Mouse (Mus musculus) yolk sac, embryonic 10.5 days (tissue): ENCODE data around the gene H2-Q1.
"Not testable (repeated sequence)": the region's sequence is repeated elsewhere in the genome, so short reads cannot be mapped to it uniquely, and the experiment has no call there.

Experiments
- DNase-seq: peaks from one replicate; pipeline ENCODE4 v3.0.0-alpha.2; 2017; ENCODE audit warnings: low spot score

The H2-Q1 gene

DNA sequence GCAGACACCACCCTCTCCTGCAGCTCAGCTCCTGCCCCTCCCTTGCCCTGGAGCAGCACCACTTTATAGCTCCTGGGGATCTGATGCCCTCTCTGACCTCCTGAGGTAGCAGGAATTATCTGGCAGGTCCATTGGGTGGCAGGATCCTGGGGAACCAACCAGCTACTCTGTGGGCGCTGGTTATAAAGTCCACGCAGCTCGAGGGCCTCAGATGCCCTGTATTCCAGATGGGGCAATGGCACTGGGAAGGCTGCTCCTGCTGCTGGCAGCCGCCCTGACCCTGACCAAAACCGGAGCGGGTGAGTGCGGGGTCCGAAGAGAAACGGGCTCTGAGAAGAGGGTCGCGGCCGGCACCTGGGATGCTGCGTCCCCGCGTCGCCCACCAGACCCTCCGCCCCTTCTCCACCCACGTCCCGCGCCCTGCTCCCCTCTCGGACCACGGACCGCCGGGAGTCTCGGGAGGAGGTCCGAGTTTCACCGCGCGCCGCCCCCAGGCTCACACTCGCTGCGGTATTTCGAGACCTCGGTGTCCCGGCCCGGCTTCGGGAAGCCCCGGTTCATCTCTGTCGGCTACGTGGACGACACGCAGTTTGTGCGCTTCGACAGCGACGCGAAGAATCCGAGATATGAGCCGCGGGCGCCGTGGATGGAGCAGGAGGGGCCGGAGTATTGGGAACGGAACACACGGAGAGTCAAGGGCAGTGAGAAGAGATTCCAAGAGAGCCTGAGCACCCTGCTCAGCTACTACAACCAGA, at the start of gene H2-Q1:
Gene H2-Q1, plus strand, starts transcription at position 79 of the 755 bp plus-strand sequence.
- DNase-seq = no peak

DNA sequence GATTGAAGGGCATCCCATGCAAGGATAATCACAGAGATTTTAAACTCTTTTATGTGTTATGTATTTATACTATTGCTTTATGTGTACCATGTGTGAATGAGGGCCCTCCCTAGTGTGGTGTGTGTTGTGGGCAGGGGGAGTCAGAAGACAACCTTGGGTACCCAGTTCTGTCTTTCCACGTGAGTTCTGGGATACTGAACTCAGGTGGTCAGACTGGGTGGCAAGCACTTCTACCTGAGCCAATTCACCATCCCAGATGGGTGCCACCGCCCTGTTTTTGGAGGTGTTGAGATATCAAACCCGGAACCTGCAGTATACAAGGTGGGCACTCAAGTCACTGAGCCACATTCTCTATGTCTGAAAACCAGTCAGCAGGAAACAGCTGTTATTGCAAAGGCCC, 48.0 kb upstream of the H2-Q1 start:
- DNase-seq = no peak

DNA sequence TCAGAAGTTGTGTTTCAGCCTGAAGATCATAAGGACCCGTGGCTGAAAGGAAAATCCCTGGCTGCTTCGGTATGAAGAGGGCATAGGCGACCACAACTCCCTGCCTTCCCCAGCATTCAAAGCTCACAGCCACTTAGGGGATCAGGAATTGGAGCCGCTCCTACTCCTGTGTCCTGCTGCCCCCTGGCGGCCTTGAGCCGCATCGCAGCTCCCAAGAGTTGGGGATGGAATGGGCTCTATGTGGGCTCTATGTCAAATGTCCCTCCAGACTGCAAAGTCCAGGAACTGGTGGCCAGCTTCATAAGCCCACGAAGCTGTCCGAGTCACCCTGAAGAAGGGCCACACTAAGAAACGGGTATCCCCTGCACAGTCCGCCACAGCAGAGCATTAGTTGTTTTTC, 45.4 kb upstream of the H2-Q1 start:
- DNase-seq = peak; percentile 48

DNA sequence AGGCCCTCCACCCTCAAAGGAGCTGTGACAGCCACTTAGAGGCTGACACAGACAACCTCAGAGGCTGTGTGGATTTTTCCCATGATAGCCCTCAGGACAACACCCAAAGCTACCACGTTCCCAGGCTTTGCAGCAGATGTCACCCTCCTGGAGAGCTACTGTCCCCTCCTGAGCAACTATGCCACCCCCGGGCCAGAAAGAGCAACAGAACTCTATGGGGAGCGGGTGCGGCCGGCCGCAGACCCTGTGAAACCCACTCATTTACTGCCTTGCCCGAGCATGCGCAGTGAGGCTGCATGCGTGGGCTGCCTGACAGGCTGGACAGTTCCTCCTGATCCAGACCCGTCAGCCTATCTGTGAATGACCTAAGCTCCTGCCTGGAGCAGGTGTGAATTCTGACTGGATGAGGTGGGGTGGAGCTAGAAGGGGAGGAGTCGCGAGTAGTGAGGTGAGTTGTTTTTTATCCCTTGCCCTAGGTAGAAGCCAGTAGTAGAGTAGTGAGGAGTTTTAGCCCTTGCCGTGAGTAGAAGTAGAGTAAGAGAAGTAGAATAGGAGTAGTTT, 43.8 kb upstream of the H2-Q1 start:
- DNase-seq = no peak

DNA sequence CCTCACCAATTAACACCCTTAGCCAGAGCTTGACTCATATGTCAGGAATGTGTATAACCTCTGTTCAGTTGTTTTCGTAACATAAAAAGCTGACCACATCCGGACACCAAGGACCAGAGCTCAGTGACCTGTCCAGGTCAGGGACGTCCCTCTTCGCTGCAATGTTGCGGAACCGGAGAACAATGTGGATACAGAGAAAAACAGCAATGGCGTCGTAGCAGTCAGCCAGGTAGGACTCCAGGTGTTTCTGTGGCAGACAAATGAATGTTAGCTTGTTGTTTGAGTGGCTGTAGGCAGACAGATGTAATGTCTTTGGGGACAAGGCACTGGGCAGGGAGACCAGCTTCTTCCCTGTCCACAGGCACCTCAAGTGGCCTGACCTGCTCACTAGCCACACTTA, 42.2 kb upstream of the H2-Q1 start:
- DNase-seq = no peak

DNA sequence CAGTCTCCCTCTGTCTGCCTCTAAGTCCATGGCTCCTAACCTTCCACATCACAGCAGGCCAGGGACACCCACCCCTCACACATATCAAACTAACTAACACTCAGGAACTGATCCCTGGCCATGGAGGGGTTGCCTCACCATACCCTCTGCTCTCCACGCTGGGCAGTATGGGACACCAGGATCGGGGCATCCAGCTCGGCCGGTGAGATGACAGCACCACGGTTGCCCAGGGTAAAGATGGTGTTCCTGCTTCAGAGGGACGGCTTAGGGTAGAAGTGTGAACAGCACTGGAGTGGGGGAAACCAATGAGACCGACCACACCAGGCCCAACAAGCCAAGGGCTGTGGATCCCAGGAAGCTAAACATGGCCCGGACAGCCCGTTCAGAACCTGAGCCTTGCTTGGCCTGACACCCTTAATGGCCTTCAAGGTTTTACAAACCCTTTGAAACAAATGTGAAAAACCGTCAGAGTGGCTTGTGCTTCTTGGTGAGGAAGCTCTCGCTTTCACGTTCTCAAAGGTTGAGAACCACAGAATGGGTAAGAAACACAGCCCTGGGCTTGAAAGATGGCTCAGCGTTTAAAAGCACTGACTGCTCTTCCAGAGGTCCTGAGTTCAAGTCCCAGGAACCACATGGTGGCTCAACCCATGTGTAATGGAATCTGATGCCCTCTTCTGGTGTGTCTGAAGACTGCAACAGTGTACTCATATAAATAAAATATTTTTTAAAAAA, 41.1 kb upstream of the H2-Q1 start:
- no peak for DNase-seq

DNA sequence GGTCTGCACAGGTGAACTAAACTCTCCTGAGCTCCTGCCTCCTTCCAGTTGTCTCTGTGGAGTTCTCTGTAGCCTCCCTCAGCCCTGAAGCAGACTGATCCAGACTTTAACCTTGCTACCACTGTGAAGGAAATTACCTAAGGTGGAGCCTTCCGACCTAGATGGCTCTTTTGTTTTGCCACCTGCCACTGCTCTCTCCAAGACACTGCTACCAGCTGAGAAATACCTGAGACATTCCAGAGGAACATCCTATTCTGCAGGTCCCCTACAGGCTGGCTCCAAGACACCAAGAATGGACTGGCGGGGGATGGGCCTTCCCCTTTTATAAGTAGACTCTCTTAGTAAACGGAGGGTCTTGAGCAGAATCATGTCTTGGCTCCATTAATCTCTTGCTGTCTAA, 39.9 kb upstream of the H2-Q1 start:
- no peak for DNase-seq

DNA sequence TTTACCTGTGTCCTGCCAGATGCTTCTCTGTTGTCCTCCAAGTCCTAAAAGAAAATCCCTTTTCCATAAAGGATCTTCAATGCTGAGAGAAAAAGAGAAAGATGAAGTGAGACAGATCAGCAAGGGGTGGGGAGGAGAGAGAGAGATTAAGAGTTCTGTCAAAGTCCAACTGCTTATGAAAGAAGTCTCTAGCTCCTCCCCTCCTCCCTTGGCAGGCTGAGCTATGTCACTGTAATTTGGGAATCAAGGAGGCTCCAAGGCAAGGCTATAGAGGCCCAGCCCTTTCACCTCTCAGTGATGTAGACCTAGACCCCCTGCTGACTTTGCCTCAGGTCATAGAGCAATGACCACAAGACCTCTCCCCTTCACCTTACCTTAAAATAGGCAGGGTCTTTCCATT, 34.8 kb upstream of the H2-Q1 start:
- DNase-seq = no peak

DNA sequence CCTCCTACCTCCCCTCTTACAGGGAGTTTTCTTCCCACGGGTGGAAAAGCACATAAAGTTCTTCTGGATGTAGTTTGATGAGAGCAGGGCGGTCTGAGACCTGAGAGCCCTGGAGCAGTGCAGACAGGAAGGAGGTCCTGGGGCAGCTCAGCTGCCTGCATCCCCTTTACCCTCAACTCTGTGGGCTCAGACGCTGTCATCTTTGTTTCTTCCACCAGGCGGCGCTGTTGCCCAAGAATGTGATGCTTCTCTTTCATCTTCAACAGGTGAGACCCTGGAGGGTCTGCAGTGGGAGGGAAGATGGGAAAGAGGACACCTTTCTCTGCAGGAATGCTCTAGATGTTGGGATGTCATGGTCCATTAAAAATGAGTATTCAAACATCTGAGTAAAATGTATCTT, 24.4 kb upstream of the H2-Q1 start:
- peak; percentile 16 for DNase-seq

DNA sequence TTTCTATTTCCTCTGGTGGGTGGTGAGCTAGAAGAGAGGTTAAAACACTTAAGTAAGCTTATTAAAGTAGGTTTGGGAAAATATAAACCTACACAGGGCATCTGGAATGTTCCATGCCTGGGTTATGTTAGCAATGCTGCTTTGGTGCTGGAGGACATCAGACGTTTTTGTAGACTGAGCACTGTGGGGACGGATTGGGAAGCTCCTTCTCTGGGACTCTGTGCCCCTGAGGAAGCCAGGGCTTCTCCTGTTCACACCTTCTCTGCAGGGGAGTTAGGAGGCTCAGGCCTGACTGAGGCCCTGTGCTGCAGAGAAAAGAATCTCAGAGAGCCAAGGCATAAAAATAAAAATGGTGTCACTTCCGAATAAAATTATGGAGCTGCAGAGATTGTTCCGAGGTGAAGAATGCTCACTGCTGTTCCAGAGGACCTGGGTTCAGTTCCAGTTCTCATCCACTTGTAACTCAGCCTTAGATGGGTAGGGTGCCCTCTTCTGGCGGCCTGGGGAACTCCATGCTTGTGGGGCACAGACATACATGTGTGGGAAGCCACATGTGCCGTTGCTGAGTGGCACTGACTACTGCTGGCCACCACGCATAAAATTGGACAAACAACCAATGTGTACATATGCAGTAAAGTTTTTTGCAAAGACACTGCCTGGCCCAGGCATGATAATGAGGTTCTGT, 19.8 kb upstream of the H2-Q1 start:
- DNase-seq = not testable (repeated sequence)

DNA sequence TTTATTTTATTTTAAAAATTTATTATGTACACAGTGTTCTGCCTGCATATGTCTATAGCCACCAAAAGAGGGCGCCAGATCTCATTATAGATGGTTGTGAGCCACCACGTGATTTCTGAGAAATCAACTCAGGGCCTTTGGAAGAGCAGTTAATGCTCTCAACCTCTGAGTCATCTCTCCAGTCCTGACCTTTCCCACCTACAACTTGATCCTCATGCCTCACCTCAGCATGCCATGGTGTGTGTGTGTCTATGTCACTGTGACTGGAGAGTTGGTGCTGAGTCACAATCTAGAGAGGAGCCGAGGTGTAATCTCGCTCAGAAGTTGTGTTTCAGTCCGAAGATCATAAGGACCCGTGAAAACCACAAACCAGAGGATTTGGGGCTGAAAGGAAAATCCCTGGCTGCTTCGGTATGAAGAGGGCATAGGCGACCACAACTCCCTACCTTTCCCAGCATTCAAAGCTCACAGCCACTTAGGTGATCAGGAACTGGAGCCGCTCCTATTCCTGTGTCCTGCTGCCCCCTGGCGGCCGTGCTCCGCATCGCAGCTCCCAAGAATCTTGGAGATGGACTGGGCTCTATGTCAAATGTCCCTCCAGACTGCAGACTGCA, 18.5 kb upstream of the H2-Q1 start:
- DNase-seq = peak; percentile 54

DNA sequence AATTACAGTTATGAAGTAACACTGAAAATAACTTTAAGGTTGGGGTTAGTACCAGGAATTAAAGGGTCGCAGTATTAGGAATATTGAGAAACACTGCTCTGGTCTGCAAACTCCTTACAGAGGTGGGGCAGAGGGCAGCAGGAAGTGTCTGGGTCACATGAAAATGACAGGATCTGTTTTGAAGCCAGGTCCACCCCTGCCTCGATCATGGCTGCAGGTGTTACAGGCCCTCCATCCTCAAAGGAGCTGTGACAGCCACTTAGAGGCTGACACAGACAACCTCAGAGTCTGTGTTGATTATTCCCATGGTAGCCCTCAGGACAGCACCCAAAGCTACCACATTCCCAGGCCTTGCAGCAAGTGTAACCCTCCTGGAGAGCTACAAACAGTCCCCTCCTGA, 16.9 kb upstream of the H2-Q1 start:
- no peak for DNase-seq

DNA sequence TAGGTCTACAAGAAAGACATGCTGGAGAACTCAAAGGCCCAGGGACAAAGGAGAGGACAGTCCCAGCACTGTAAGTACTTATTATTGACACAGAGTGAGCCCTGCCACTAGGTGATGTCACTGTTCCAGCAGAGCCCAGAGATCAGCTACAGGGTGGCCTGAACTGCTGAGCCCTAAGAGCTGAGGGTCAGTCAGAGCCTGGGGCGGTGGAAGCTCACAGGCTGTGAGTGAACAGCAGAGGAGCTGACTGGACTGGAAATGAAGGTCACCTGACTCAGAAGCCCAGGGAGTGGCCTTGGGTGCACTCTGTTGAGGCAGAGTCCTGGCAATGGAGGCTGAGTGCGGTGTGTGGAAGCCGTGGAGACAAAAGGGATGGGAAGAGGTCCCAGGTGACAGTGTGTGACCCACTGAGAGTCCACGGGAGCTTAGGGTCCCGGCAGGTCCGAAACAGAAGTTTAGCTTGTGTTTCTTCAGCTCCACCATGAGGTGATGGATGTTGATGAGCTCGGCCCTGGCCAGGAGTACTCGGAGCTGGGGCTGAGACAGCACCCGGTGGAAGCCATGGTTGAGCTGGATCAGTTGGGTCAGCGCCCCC, 16.4 kb upstream of the H2-Q1 start:
- peak; percentile 42 for DNase-seq

DNA sequence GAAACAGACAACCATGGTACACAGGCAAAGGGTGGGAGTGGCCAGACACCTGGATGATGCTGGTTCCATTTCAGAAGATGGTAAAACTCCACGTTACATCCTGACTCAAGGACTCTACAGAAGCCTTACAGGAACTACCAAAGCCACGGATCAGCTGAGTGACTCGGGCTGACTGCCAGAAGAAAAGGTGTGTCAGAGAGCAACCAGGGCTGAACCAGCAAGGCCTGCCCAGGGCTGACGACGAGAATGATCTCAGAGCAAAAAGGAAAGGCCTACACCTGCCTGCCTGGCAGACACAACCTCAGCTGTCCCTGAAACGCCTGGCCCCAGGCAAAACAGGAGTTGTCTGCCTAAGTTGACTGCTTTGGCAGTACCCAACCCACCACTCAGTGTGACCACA, 15.7 kb upstream of the H2-Q1 start:
- DNase-seq = no peak

DNA sequence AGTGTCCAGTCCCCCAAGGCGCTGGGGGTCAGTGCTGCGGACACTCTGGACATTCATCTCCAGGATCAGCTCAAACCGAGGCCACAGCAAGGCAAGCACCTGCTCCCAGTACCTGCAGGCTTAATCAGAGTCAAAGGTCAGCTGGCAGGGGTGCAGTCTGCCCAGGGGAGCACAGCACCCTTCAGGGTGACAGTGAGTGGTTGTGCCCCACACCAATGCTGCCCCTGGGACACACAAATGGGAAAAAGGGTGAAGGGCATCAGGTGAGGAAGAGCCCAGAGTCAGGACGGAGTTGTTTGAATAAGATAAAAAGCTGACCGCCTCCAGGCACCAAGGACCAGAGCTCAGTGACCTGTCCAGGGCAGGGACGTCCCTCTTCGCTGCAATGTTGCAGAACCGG, 15.3 kb upstream of the H2-Q1 start:
- DNase-seq = peak; percentile 28

DNA sequence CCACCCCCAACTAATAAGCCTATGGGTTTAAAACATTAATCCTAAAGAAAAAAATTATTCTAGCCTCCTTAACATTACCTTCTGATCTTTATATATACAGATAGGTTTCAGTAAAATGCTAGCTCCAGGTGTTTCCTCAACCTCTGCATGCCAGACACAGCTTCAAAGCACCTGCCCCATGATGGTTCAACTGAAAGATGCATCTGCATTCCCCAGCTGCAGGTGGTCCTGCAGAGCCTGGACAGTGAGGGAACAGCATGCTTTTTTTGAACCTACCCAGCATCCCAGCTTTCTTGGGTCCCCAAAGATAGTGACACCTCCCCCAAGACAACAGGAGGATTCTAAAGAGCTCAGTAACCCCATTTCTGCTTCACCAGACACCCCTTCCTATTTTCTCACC, 1.5 kb upstream of the H2-Q1 start:
- DNase-seq = no peak

DNA sequence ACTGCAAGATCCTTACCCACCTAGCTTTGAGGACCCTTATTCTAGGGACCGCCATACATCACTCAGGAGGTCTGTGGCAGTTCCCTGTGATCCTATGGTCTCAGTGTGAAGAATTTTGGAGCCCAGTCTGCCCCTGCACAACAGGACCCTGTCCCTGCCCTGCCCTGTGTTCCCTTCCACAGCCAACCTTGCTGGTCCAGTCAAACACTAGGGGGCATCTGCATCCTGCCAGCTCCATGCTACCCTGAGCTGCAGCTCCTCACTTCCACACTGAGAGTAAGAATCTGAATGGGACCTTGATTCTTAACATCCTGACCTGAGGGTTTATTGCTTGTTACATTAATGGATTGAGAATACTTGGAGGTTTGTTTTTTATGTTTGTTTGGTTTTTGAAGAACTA, 4.9 kb downstream of the H2-Q1 start:
- not testable (repeated sequence) for DNase-seq

DNA sequence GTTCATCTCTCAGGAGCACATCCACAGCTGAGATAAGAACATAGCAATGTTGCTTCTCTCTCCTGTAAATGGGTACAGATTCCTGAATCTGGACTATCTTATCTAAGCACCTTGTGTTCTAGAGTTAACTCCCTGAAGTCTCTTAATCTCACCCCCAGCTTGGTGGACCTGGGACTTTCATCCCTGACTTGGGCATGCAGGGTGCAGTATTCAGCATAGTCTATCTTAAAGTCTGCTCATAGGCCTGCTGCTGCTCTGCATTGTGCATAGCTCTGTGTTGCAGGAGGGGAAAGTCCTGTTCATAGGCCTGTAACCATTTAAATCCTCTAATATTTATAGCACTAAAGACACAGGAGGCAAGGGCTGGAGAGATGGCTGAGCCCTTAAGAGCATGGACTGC, 5.8 kb downstream of the H2-Q1 start:
- DNase-seq = not testable (repeated sequence)

DNA sequence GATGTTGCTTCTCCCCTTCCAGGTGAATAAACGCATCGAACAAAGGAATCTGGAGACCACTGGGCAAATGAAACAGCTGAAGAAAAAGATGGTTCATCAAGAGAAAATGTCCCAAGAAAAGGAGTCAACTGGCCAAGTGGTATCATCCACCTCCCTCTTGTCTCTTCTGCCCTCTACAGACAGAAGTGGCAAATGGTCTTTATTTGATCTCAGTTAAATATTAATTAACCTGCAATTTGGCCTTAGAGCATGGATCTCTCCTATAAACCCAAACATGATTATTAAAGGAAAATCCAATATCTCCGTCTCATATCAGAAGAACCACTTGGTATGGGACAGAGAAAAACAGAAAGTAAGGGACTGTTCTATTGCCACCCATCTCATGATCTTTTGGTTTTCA, 9.5 kb downstream of the H2-Q1 start:
- DNase-seq = not testable (repeated sequence)

DNA sequence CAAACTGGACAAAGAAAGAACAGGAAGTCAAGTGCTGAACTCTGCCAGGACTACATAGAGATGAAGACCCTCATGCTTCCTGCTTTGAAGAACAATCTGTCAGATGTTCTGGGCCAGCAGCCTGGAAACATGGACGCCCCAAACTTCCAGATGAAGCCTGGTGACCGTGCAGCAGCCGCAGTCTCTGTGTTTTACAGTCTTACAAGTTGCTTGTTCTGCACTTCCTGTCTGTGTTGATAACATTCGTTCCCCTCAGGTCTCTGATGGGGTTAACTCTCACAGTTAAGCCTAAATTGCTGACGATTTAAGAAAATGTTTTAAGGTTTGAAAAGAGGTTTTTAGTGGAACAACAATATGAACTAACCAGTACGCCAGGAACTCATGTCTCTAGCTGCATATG, 11.3 kb downstream of the H2-Q1 start:
- DNase-seq = not testable (repeated sequence)

DNA sequence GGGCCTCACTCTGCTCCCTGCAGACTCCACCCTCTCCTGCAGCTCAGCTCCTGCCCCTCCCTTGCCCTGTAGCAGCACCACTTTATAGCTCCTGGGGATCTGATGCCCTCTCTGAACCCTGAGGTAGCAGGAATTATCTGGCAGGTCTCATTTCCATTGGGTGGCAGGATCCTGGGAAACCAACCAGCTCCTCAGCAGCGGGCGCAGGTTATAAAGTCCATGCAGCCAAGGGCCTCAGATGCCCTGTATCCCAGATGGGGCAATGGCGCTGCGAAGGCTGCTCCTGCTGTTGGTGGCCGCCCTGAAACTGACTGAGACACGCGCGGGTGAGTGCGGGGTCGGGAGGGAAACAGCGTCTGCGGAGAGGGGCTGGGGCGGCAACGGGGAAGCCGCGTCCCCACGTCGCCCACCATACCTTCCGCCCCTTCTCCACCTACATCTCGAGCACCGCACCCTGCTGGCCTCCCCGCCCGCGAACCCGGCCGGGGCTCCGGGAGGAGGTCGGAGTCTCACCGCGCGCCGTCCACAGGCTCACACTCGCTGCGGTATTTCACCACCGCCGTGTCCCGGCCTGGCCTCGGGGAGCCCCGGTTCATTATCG, 22.0 kb downstream of the H2-Q1 start, which contains the start of gene H2-Q2:
Gene H2-Q2, plus strand, starts transcription at position 172 of the 601 bp plus-strand sequence.
- no peak for DNase-seq
